Mouse (Mus musculus) retina, postnatal 1 day (tissue): ENCODE data around the gene Hmgcs1.
A peak's percentile ranks its signal among the peaks of the same experiment; 100 is the strongest.

Experiments used
- DNase-seq: peaks from one replicate; pipeline ENCODE4 v3.0.0-alpha.2; 2012

The Hmgcs1 gene

GRCm38 (mm10) chr13:119753859-119754634 is 63.9 kb downstream of the Hmgcs1 start:
- no peak for DNase-seq

GRCm38 (mm10) chr13:119754635-119755020 is 64.4 kb downstream of the Hmgcs1 start:
- DNase-seq = no peak

- peak; percentile 69 for DNase-seq
These were observed 65.0 kb downstream of the Hmgcs1 start for GRCm38 (mm10) chr13:119755141-119755547.

GRCm38 (mm10) chr13:119755681-119756471 is 65.7 kb downstream of the Hmgcs1 start, which contains the start of gene Nim1k:
Nim1k (minus strand) TSS chr13:119755882.
- DNase-seq = peak; percentile 93

GRCm38 (mm10) chr13:119756831-119757230 is 66.7 kb downstream of the Hmgcs1 start:
- DNase-seq = no peak
